Mouse (Mus musculus) stomach, embryonic 16.5 days (tissue): Measurements from ENCODE around the gene Vtcn1. TPM values are rescaled to one million over a fixed set of nuclear protein-coding genes. Genes with fewer than 3 reads are reported as not detected.

ENCODE experiments used
- ATAC-seq: fragments of 200-750 bp; cut with Nextera tagmentation; 2 replicates; pipeline ENCODE4 v1.8.0; 2017; ENCODE audit warnings: moderate number of reproducible peaks, moderate TSS enrichment; ENCODE audit not compliant: insufficient read depth, low FRiP score
- H3K27ac ChIP-seq: fragments of 300-500 bp; sonication (generic); 2 replicates; pipeline ENCODE4 v1.5.1; 2014; ENCODE audit warnings: low read length
- H3K27me3 ChIP-seq: fragments of 300-500 bp; sonication (generic); 2 replicates; pipeline ENCODE4 v1.6.1; 2014; ENCODE audit warnings: low read length, control low read depth, mixed read lengths; ENCODE audit not compliant: control insufficient read depth, insufficient read depth
- H3K36me3 ChIP-seq: fragments of 300-500 bp; sonication (generic); 2 replicates; pipeline ENCODE4 v1.6.1; 2014; ENCODE audit warnings: low read length; ENCODE audit not compliant: control insufficient read depth, insufficient read depth
- H3K4me1 ChIP-seq: fragments of 300-500 bp; sonication (generic); 2 replicates; pipeline ENCODE4 v1.6.1; 2014; ENCODE audit warnings: low read length, control low read depth, mixed read lengths; ENCODE audit not compliant: control insufficient read depth, insufficient read depth
- H3K4me2 ChIP-seq: fragments of 300-500 bp; sonication (generic); 2 replicates; pipeline ENCODE4 v1.6.1; 2014; ENCODE audit warnings: low read depth, low read length, mixed read lengths
- H3K4me3 ChIP-seq: fragments of 300-500 bp; sonication (generic); replicated peaks from 2 replicates; pipeline ENCODE4 v1.5.1; 2014; ENCODE audit warnings: mild to moderate bottlenecking, low read length
- H3K9ac ChIP-seq: fragments of 300-500 bp; sonication (generic); 2 replicates; pipeline ENCODE4 v1.6.1; 2014; ENCODE audit warnings: low read length
- H3K9me3 ChIP-seq: fragments of 300-500 bp; sonication (generic); replicated peaks from 2 replicates; pipeline ENCODE4 v1.6.1; 2016; ENCODE audit warnings: low read length, control low read depth; ENCODE audit not compliant: control insufficient read depth
- WGBS: fragments of 180-500 bp; shearing (Covaris S2); extraction: QIAGEN DNeasy Blood & Tissue Kit; methylation state at CpG from one replicate; pipeline ENCODE4 v1.1.7; 2014; 5-methylcytosine and 5-hydroxymethylcytosine counted together
- polyA plus RNA-seq: library from polyadenylated mRNA; unstranded; fragments of >200 nt; fragmentation: Nextera tagmentation; extraction: Ambion mirVana; gene quantifications from 2 replicates; pipeline ENCODE4 v1.2.1, GENCODE M21; 2015

Gene Vtcn1
- polyA plus RNA-seq, 1 experiment from 2014 or later: 2.1 TPM

DNA sequence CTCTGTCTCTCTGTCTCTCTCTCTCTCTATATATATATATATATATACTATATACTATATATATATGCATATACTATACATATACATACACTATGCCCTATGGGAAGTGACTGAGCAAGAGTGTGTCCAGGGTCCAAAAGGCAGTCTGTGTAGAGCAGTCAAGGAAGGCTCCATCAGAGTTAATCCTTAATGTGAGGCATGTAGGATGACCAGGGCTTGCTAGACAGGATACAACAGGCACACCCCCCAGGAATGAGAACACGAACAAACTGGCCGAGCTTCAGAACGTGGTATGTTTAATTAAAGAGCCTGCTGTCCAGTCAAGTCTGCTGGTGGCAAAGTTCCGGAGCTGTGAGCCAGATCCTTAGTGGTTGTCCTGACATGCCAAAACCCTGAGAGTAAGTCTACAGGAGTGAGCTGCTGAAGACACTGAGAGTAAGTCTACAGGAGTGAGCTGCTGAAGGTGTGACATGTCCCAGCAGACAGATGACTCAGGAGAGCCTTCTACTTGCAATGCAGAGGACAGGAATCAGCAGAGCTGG, 115.3 kb downstream of the Vtcn1 start:
- Histone ChIP-seq H3K27me3 (no peaks in the 10 kb centered on the region), H3K4me2 (no peak overlapping the region), H3K9me3 (no peaks in the 10 kb centered on the region), H3K27ac (no peak overlapping the region), H3K9ac (no peak overlapping the region), H3K36me3 (peaks cover 13% of the 10 kb centered on the region; the same call in 1 of the 2 replicates), H3K4me1 (no peaks in the 10 kb centered on the region), H3K4me3 (no peak overlapping the region)
- ATAC-seq: no peak
- 83% methylated on average over 4 of the region's 4 CpGs for WGBS

Other genes starting within 250 kb of the Vtcn1 start
- 41.6 and 43.4 TPM in 2 replicates for gene Man1a2, start 140.0 kb upstream of the Vtcn1 start, polyA plus RNA-seq
- 6.4 and 6.5 TPM in 2 replicates for gene Trim45, start 96.7 kb downstream of the Vtcn1 start, polyA plus RNA-seq
- gene Ttf2, start 144.2 kb downstream of the Vtcn1 start, polyA plus RNA-seq: 12.3 and 12.4 TPM in 2 replicates
- gene Cd101, start 204.1 kb downstream of the Vtcn1 start, polyA plus RNA-seq: 0.09 and 0.17 TPM in 2 replicates